Mouse (Mus musculus) layer of hippocampus, adult 9-10 months (tissue): ENCODE results near the gene Odf4.

ENCODE experiments used
- DNase-seq: peaks from one replicate; pipeline ENCODE4 v3.0.0; 2022; ENCODE audit warnings: low spot score

Gene Odf4

DNA sequence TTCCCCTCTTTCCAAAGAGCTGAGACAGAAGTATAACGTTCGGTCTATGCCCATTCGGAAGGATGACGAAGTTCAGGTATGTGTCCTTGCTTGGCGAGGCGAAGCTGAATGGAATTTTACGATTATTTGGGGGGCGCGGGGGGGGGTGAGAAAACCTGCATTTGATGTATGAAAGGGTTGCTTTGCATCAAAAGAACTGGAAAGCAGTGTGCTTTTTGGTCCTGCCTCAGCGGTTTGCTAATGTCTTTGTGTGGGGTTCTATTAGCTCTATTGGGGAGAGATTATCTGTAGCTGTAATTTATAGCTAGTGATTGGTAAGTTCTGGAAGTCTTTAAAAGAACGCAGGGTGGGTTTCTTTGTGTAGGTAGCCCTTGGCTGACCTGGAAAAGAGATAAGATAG, 24.5 kb downstream of the Odf4 start:
- DNase-seq = no peak

DNA sequence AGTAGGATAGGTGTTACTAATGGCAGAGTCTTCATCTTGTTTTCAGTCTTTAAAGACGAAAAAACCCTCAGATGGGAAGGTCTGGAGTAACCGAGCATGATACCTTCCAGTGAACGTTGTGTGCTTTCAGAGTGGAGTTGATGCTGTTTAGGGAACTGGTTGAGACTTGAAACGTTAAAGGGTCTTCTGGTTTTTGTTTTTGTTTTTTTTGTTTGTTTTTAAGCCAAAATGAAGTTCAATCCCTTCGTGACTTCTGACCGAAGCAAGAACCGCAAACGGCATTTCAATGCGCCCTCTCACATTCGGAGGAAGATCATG, 24.9 kb downstream of the Odf4 start:
- DNase-seq = no peak

DNA sequence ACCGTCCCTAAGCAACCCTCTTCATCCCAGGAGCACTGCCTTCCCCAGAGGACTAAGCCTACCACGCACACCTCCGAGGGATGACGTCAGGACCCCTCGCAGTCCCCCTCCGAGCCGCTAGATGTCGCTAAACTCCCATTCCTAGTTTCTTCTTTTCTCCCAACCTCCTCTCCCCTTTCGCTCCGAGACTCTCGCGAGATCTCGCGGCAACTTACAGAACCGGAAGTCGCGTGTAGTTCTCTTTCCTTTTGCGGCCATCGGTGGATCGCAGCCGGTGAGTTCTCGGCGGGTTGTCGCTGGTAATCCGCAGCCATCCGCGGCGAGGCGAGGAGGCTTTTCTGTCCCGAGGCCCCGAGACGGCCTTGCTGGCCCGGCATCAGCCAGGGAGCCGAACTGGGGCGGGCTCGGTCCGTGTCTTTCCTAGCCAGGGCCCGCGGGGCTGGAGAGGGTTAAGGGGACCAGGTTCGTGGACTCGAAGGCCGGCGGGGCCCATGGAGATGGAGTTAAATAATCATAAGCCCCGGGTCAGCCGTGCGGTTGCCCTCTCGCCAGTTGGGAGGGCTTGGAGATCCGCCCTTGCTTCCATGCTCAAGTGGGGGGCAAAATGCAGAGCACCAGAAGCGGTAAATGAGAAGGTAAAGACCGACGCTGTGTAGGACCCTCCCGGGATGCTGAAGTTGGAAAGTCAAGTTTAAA, 25.4 kb downstream of the Odf4 start, which contains the start of gene Rpl26:
Gene Rpl26 (plus strand): TSS at position 233 of the 696 bp plus-strand sequence.
- peak; percentile 99 for DNase-seq

DNA sequence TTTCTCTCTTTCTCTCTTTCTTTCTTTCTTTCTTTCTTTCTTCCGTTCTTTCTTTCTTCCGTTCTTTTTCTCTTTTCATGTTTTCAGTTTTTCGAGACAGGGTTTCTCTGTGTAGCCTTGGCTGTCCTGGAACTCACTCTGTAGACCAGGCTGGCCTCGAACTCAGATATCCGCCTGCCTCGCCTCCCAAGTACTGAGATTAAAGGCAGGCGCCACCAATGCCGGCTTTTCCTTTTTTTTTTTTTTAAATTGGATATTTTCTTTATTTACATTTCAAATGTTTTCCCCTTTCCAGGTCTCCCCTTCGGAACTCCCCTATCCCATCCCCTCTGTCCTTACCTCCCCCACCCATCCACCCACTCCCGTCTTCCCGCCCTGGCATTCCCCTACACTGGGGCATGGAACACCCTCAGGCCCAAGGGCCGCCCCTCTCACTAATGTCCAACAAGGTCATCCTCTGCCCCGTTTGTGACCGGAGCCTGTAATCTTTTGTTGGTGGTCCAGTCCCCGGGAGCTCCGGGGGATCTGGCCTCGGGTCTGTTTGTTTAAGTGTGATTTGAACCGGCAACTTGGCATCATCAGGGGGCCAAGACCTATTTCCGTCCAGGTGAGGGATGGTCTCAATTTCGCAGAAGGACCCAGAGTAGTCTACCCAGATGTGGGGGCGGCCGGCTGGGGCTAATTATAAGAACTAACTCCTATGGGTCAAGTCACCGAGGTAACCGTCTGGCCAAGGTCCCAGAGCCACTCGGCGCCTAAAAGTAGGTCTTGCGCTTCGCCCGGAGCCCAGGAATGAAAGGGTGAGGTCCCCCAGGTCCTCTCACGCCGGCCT, 26.1 kb downstream of the Odf4 start:
- no peak for DNase-seq

DNA sequence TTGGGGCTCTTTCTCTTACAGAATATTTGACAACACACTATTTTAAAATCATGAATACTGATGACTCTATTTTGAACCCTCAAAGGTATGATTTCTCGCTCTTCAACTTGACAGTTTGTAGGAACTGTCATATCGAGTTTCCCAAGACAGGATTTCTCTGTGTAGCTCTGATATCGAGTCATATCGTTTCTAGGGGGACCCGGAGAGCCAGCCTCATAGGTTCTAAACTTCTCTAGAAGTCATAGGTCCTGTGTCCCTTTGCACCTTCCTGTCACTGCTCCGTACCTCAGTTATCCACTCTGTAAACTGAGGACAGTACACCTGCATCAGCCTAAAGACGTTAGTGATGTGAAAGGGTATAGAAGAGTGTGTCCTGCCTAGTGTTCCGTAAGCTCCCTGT, 27.1 kb downstream of the Odf4 start:
- no peak for DNase-seq

DNA sequence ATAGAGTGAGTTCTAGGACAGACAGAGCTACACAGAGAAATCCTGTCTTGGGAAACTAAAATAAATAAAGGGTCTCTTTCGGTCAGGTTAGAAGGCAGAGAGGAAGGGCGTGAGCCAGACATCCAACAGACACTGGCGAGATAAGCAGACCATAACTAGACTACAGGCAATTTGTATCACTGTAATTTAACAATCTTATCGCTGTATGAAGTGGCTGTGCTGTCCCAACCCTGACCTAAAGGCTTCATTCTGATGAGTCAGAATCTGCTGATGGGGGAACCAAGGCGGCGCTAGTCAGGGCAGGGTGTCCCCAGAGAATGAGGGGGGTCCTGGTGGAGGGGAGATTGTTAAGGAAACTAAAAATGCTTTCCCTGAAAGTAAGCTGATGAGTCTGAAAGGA, 28.1 kb downstream of the Odf4 start:
- no peak for DNase-seq

DNA sequence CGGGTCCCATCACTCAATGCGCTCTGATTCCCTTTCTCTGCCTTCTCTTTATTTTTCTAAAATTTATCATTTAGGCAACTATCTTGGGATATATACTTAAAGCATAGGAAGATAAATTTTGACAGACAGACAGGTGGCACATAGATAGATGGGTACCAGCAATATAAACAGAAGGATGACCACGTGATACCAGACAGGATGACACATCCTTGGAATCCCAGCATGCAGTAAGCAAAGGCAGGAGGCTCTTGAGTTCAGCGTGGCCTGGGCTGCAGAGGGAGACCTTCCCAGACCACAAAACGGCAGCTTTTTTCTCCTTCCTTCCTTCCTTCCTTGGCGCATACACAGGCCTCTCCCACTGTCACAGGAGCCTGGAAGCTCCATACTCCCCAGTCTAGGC, 29.0 kb downstream of the Odf4 start:
- no peak for DNase-seq

DNA sequence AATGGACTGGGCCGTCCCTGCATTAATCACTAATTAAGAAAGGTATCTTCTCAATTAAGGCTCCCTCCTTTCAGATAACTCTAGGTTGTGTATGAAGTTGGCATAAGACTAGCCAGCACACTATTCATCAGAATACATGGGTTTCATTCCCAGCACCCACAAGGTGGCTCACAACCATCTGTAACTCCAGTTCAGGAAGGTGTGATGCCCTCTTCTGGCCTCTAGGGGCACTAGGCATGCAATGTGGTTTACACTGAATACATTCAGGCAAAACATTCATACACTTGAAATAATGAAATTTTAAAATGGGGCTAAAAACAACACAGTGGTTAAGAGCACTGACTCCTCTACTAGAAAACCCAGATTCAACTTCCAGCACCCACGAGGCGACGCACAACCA, 29.8 kb downstream of the Odf4 start:
- no peak for DNase-seq

DNA sequence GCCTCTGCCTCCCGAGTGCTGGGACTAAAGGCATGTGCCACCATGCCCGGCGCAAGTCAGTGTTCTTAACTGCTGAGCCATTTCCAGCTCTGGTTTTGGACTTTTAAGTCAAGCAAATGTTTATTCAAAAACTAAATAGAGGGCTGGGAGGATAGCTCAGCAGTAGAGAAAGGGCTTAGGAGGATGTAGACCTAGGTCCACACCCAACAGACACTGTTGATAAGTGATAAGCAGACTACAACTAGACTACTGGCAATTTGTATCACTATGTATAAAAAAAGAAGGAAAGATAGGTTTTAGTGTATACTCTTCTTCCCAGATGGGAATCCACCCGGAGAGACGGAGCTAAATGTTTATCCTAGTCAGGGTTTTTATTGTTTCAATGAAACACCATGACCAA, 30.6 kb downstream of the Odf4 start:
- no peak for DNase-seq

DNA sequence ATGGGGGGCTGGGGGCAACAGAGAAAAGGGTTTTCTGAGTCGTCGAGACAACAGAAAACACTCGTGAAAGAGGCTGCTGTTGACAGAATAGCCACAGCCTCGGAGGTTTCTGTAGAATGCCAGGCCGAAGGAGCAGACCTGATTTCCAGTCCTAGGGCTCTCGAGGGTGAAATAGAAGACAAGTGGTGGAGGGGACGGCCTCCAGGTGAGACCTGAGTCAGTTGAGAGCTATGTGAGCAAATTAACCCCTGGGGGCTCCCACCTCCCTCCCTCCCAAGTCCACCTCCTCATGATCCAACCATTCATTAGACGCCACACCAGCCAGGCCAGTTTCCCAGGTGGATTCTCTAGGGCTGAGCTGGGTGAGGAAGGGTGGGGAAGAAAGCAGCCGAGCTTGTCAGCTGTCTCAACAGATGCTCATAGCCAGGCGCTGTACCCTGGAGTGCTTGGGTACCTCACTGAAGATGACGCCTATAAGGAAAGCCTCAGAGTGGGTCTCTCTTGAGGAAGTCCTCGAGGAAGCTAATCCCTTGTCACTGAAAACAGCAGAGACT, 32.9 kb downstream of the Odf4 start:
- DNase-seq = no peak

DNA sequence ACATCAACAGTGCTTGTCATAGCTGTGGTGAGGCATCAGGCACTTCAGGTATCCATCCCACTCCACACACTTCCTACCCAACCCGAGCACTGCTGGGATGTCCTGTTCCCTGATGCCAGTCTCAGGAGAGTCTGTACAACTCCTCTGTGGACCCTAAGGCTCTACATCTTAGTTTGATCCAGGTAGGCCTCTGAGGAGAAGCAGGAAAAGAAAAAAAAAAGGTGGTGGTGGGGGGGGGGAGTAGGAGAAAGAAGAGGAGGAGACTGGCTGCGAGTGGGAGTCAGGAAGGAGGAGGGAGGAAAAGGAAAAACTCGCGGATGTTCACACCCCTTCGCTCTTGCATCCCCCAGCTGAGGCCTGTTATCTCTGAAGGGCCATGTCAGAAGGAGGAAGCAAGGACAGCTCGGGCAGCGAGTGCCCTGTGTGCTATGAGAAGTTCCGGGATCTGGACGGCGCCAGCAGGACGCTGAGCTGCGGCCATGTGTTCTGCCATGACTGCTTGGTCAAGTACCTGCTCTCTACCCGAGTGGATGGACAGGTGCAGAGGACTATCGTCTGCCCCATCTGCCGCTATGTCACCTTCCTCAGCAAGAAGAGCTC, 34.5 kb downstream of the Odf4 start:
- no peak for DNase-seq

DNA sequence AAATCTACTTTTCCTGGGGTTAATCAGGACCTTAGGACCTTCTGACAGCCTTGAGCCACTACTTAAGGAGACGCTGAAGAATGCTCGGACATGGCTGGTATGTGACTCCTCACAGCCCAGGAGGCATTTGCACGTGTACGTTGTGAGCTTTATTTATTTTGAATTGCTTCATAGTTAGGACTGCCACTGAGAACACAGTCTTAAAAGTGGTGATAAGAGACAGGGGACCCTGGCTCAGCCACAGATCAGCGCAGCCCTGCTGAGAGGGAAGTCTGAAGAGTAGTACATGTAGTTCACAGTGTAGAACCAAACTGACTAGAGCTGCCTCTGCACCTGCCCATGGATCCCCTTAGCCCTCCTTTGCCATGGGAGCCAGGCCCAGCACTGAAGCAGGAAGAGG, 35.1 kb downstream of the Odf4 start:
- DNase-seq = no peak

DNA sequence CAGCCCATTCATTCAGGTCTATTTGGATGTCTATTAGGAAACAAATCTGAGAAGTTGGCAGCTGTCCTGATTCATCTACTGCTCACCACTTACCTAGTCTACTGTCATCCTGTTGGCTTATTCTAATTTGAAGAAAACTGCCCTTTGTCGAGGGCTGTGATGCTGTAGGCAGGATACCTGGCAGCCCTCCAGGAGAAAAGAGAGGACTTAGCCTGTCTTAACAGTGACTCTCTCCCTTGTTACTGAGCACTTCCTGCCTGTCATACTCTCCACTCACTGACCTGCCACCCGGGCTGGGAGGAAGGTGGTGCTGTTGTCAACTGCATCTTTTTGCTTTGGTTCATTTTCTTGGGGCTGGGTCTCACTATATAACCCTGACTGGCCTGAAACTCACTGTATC, 36.3 kb downstream of the Odf4 start:
- no peak for DNase-seq

DNA sequence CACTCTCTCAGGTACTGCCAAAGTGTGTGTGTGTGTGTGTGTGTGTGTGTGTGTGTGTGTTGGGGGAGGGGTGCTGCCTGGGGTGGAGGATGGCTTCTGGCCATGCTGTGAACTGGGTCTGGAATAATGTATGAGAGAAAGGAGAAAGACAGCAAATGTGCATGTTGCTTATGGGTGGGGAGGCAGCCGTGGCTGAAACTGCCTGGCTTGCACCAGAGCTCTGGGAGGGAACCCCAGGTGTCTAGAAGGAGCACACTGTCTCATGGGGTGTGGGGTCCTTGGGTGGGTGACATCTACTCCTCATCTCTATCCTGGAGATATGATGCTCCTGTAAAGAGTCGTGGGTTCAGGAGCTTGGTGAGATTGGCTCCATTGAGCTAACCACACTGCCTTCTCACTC, 38.2 kb downstream of the Odf4 start:
- DNase-seq = no peak

DNA sequence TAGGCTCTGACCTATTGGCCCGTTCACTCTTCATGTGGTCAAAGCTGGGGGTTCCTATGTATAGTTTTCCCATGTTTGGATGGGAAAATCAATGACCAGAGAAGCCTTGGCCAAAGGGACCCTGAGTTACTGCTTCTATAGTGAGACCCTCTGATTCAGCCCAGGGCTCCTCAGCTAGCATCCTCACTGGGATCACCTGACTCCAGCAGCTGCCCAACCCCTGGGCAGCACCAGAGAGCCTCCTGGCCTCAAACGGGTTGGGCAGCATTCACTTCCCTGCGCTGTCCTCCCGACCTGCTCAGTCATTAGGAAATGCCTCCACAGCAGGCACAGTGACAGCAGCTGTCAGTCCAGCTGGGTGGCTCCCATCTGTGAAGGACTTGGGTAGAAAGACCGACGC, 38.6 kb downstream of the Odf4 start, which contains the start of gene Rnf222:
Gene Rnf222 (plus strand): TSS at position 301 of the 400 bp plus-strand sequence.
- DNase-seq = no peak

DNA sequence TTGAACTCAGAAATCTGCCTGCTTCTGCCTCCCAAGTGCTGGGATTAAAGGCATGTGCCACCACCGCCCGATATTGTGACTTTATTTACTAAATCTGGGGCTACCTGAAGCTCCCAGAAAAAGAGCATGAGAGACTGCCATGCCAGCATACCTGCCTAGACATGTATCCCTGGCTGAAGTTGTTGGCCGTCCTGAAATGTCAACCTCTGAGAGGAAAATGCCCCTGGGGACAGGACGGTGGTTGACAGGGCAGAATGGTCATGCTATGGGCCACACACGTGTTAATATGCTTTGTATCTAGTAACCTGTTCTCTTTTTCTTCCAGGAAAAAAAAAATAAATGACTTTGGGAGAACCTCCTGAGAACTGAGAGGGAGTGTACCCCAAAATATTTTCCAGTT, 40.8 kb downstream of the Odf4 start:
- no peak for DNase-seq

DNA sequence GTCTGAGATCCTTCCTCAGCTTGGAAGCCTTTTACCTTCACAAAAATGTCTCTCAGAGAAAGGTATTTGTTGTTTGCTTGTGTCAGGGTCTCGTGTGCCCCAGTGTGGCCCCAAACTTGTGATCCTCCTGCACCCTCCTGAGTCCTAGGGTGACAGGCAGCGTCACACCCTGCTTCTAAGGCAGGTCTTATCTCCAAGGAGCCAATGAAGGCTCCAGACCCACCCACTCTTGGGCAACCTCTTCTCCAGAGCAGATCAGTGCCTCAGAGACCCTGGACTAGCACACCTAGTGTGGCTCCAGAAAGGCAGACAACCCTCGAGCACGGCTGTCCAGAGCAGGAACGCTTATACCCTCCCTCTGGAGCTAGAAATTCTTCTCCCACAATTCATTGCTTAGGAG, 42.5 kb downstream of the Odf4 start:
- DNase-seq = no peak

DNA sequence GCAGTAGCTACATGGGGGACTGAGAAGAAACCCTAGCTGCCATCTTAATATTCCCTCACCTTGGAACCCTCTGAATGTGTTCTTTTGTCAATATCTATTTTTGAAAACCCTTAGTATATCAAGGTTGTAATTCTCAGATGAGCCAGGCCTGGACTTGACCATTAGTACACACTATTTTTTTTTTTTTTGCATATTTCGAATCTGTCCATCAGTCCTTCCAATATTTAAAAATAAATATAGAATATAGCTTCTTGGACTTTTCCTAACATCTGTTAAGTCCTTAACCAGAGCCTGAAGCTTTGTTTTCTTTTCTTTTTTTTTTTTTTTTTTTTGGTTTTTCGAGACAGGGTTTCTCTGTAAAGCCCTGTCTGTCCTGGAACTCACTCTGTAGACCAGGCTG, 43.0 kb downstream of the Odf4 start:
- no peak for DNase-seq

DNA sequence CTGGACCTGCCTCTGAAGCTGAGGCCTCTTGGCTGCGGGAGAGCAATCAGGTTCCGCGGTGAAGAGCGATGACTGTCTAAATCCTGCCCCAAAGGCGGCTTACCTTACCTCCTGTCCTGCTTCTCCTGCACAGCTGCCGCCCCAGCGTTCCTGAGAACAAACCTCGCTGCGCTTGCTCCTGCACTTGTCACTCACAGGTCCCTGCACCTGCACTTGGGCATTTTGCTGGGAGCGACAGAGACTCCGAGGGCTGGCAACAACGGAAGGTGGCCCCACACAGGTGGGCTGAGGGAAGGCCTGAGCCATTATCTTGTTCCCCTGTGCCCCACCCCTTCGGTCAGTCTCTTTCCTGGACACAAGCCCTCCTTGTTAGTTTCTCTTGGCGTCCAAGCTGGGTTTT, 44.8 kb downstream of the Odf4 start:
- DNase-seq = no peak

DNA sequence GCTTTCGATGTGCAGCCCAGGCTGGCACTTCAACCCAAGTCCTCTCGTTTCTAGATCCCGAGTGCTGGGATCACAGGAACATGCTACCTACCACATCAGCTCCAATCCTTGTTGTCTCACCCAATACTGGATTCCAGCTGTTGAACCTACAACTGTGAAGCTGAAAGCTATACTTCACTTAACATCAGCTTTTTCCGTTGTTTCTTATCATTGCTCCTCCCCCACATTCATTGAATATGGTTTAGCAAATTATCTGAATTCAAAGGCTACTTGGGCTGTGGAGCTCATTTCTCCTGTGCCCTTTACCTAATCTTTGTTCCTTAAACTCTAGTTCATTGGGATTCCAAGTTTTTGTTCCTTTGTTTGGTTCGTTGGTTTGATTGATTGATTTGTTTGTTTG, 48.1 kb downstream of the Odf4 start:
- DNase-seq = no peak

DNA sequence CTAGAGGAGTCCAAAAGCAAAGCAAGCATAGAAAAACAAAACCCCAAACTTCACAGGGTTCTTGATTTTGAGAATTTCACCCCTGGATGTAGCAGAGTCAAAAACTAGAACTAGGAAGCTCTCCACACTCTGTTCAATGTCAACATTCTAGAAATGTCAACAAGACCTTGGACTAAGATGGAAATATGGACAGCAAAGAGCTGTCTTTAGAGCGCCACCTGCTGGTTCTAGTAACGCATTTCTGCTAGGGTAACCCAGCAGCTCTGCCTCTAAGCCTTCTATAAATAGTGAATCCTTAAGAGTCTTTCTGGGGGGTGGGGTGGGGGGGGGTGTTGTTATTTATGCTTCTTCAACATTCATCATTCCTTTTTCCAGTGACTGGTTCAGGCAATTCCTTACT, 52.0 kb downstream of the Odf4 start:
- DNase-seq = no peak
